ENCODE assay signal across 8 mouse cellular contexts in the genomic region with DNA sequence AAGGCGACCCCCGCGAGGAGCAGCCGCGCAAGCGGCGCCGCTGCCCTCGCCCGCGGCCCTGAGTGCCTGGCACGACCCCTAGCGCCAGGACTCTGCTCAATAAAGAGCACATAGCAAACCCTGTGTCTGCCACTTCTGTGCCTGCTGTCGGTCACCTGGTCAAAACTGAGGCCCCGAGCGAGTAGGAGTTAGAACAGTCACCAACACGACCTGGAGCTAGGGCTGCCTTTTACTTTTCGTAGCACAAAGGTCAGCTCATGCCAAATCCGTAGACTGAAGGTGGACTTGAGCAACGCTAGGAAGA. TPM values are rescaled to one million over a fixed set of nuclear protein-coding genes. Genes with fewer than 3 reads are reported as not detected.
DNase-seq lines count a peak whose midpoint lies in the region; ATAC-seq and TF ChIP-seq lines count a peak whose summit lies in the region.

No protein-coding gene starts in this region.

- no peak for ATAC-seq in heart, embryonic 13.5 days (ENCODE audit: extremely low read depth, insufficient number of reproducible peaks, low FRiP score, low TSS enrichment)
- ATAC-seq in liver, embryonic 16.5 days (ENCODE audit: low read depth): no peak

- TF ChIP-seq CTCF in E14TG2a.4 (conservative IDR thresholded peaks at IDR 0.05; ENCODE audit: low read length): no peak

- peaks cover 29% of the 10 kb centered on the region for H3K4me1 ChIP-seq in heart, embryonic 13.5 days
- H3K4me1 ChIP-seq in E14TG2a.4 (replicated peaks; ENCODE audit: low read depth, low read length): peaks cover 57% of the 10 kb centered on the region
- H3K4me1 ChIP-seq in hindbrain, embryonic 10.5 days (replicated peaks): peaks cover 41% of the 10 kb centered on the region
- H3K4me1 ChIP-seq in liver, embryonic 16.5 days (ENCODE audit: control insufficient read depth, low read depth, low read length): peaks cover 22% of the 10 kb centered on the region

- no peak for DNase-seq in heart, postnatal 14 days
- no peak for DNase-seq in hindbrain, embryonic 10.5 days (ENCODE audit: low spot score)
- no peak for DNase-seq in urinary bladder, postnatal 36 days (ENCODE audit: low spot score in 2 of 2)
- no peak for DNase-seq in B cell, adult 2 months
- DNase-seq in natural killer cell, adult 2 months (ENCODE audit: low spot score in 2 of 2): no peak

- intact Hi-C loops in heart, postnatal 14 days (cut with DNase I): no loop called here

- 16% methylated on average over 20 of the region's 20 CpGs for WGBS in heart, embryonic 13.5 days
- 13% methylated on average over 20 of the region's 20 CpGs for WGBS in hindbrain, embryonic 10.5 days
- WGBS in liver, embryonic 16.5 days (ENCODE audit: insufficient replicate concordance): 13% methylated on average over 20 of the region's 20 CpGs

- no peaks in the 10 kb centered on the region for H3K9me3 ChIP-seq in heart, embryonic 13.5 days
- H3K9me3 ChIP-seq in E14TG2a.4 (ENCODE audit: low read length): no peaks in the 10 kb centered on the region
- H3K9me3 ChIP-seq in hindbrain, embryonic 10.5 days: no peaks in the 10 kb centered on the region
- H3K9me3 ChIP-seq in liver, embryonic 16.5 days (replicated peaks; ENCODE audit: control insufficient read depth, low read length): 0 out of 2 replicates have a peak, but pooled peaks cover 2% of the 10 kb centered on the region

- H3K9ac ChIP-seq in heart, embryonic 13.5 days: no peak overlapping the region
- no peak overlapping the region for H3K9ac ChIP-seq in liver, embryonic 16.5 days (ENCODE audit: low read depth, low read length)

- no peak overlapping the region for H3K27ac ChIP-seq in heart, embryonic 13.5 days (replicated peaks)
- peak overlapping the region; percentile 87 for H3K27ac ChIP-seq in hindbrain, embryonic 10.5 days
- H3K27ac ChIP-seq in liver, embryonic 16.5 days (ENCODE audit: low read length): no peak overlapping the region

- H3K4me3 ChIP-seq in heart, embryonic 13.5 days: peak overlapping the region; percentile 54
- H3K4me3 ChIP-seq in E14TG2a.4 (replicated peaks; ENCODE audit: low read length): peak overlapping the region; percentile 76
- peak overlapping the region; percentile 55 for H3K4me3 ChIP-seq in hindbrain, embryonic 10.5 days
- H3K4me3 ChIP-seq in liver, embryonic 16.5 days (ENCODE audit: low read depth, low read length): peak overlapping the region; percentile 54

- peaks cover 53% of the 10 kb centered on the region for H3K27me3 ChIP-seq in heart, embryonic 13.5 days (replicated peaks)
- peaks cover 55% of the 10 kb centered on the region for H3K27me3 ChIP-seq in E14TG2a.4 (ENCODE audit: insufficient read depth, low read length)
- peaks cover 57% of the 10 kb centered on the region for H3K27me3 ChIP-seq in hindbrain, embryonic 10.5 days (ENCODE audit: insufficient read depth, poor library complexity, severe bottlenecking)
- peaks cover 31% of the 10 kb centered on the region for H3K27me3 ChIP-seq in liver, embryonic 16.5 days (ENCODE audit: control insufficient read depth, insufficient read depth, low read depth, low read length)

- no peaks in the 10 kb centered on the region for H3K36me3 ChIP-seq in heart, embryonic 13.5 days
- peaks cover 46% of the 10 kb centered on the region for H3K36me3 ChIP-seq in E14TG2a.4 (ENCODE audit: insufficient read depth, low read length)
- H3K36me3 ChIP-seq in hindbrain, embryonic 10.5 days: peaks cover 32% of the 10 kb centered on the region
- no peaks in the 10 kb centered on the region for H3K36me3 ChIP-seq in liver, embryonic 16.5 days (ENCODE audit: control insufficient read depth, insufficient read depth)

- H3K4me2 ChIP-seq in heart, embryonic 13.5 days: peak overlapping the region; percentile 92
- H3K4me2 ChIP-seq in liver, embryonic 16.5 days (ENCODE audit: low read depth, low read length): peak overlapping the region; percentile 79

RNA-seq across cellular contexts. Expression of a gene that starts 1.7 kb away (rescaled TPM):
- polyA plus RNA-seq in heart, embryonic 13.5 days (2015; fragmentation: Nextera tagmentation; extraction: Ambion mirVana): 0.09 TPM in 2 replicates
- total RNA-seq in heart, postnatal 14 days (2021): not detected
- 0.60 and 1.3 TPM in 2 replicates for polyA plus RNA-seq in hindbrain, embryonic 10.5 days (2016; fragmentation: Nextera tagmentation; extraction: Ambion mirVana)
- polyA plus RNA-seq in liver, embryonic 16.5 days (2015; fragmentation: Nextera tagmentation; extraction: Ambion mirVana): 0.08 TPM in 1 of 2 replicates, not detected in the other

RNA-seq across cellular contexts. Expression of a gene that starts 3.0 kb away (rescaled TPM):
- 0.29 TPM in 1 of 2 replicates, not detected in the other for polyA plus RNA-seq in heart, embryonic 13.5 days (2015; fragmentation: Nextera tagmentation; extraction: Ambion mirVana)
- under 1 TPM in 1 of 2 experiments, not detected in 1; 0.43 TPM for total RNA-seq in heart, postnatal 14 days (2021)
- 9.5 and 10.0 TPM in 2 replicates for polyA plus RNA-seq in hindbrain, embryonic 10.5 days (2016; fragmentation: Nextera tagmentation; extraction: Ambion mirVana)
- 1.8 and 2.2 TPM in 2 replicates for polyA plus RNA-seq in liver, embryonic 16.5 days (2015; fragmentation: Nextera tagmentation; extraction: Ambion mirVana)

RNA-seq across cellular contexts. Expression of a gene that starts 8.9 kb away (rescaled TPM):
- 1.0 and 1.4 TPM in 2 replicates for polyA plus RNA-seq in heart, embryonic 13.5 days (2015; fragmentation: Nextera tagmentation; extraction: Ambion mirVana)
- total RNA-seq in heart, postnatal 14 days (2021): 1 to 10 TPM in 1 of 2 experiments, under 1 TPM in 1; 0.90 to 1.2 TPM
- polyA plus RNA-seq in hindbrain, embryonic 10.5 days (2016; fragmentation: Nextera tagmentation; extraction: Ambion mirVana): 9.8 and 16.0 TPM in 2 replicates
- 0.44 and 0.73 TPM in 2 replicates for polyA plus RNA-seq in liver, embryonic 16.5 days (2015; fragmentation: Nextera tagmentation; extraction: Ambion mirVana)

RNA-seq across cellular contexts. Expression of a gene that starts 19.9 kb away (rescaled TPM):
- 15.5 and 17.8 TPM in 2 replicates for polyA plus RNA-seq in heart, embryonic 13.5 days (2015; fragmentation: Nextera tagmentation; extraction: Ambion mirVana)
- 1 to 10 TPM; 2.2 to 4.3 TPM for total RNA-seq in heart, postnatal 14 days (2021)
- polyA plus RNA-seq in hindbrain, embryonic 10.5 days (2016; fragmentation: Nextera tagmentation; extraction: Ambion mirVana): 41.4 and 43.8 TPM in 2 replicates
- 9.8 and 14.5 TPM in 2 replicates for polyA plus RNA-seq in liver, embryonic 16.5 days (2015; fragmentation: Nextera tagmentation; extraction: Ambion mirVana)

RNA-seq across cellular contexts. Expression of a gene that starts 53.7 kb away (rescaled TPM):
- polyA plus RNA-seq in heart, embryonic 13.5 days (2015; fragmentation: Nextera tagmentation; extraction: Ambion mirVana): 24.4 and 25.2 TPM in 2 replicates
- total RNA-seq in heart, postnatal 14 days (2021): 10 to 100 TPM; 23.8 to 28.5 TPM
- polyA plus RNA-seq in hindbrain, embryonic 10.5 days (2016; fragmentation: Nextera tagmentation; extraction: Ambion mirVana): 14.5 and 16.9 TPM in 2 replicates
- 43.0 and 44.9 TPM in 2 replicates for polyA plus RNA-seq in liver, embryonic 16.5 days (2015; fragmentation: Nextera tagmentation; extraction: Ambion mirVana)
